Mouse (Mus musculus) heart, adult 2 months (tissue): ENCODE data around the gene Spta1. TPM values are rescaled to one million over a fixed set of nuclear protein-coding genes. Genes with fewer than 3 reads are reported as not detected.

ENCODE experiments used
- DNase-seq, 2 experiments: peaks; one replicate each; pipeline ENCODE4 v3.0.0; 2021
- H3K27ac ChIP-seq: fragments of 200-600 bp; 2 replicates; pipeline ENCODE4 v1.8.1; 2022
- H3K27me3 ChIP-seq: fragments of 200-500 bp; 2 replicates; pipeline ENCODE4 v1.6.1; 2012; ENCODE audit warnings: mild to moderate bottlenecking, low read length, inconsistent platforms, mixed read lengths; ENCODE audit not compliant: control insufficient read depth, insufficient read depth
- H3K36me3 ChIP-seq: fragments of 200-500 bp; 2 replicates; pipeline ENCODE4 v1.6.1; 2012; ENCODE audit warnings: low read length, inconsistent platforms; ENCODE audit not compliant: control insufficient read depth, insufficient read depth
- H3K4me1 ChIP-seq: fragments of 200-500 bp; 2 replicates; pipeline ENCODE4 v1.6.1; 2011; ENCODE audit warnings: low read length; ENCODE audit not compliant: control insufficient read depth, insufficient read depth
- H3K4me3 ChIP-seq: fragments of 200-600 bp; 2 replicates; pipeline ENCODE4 v1.8.1; 2022
- H3K79me2 ChIP-seq: fragments of 200-500 bp; replicated peaks from 2 replicates; pipeline ENCODE4 v1.6.1; 2012; ENCODE audit warnings: mild to moderate bottlenecking, inconsistent platforms, low read length, moderate library complexity, mixed read lengths; ENCODE audit not compliant: control insufficient read depth, insufficient read depth
- H3K9ac ChIP-seq: fragments of 200-500 bp; 2 replicates; pipeline ENCODE4 v1.6.1; 2012; ENCODE audit warnings: low read depth, mild to moderate bottlenecking, control low read depth, inconsistent platforms, low read length, mixed read lengths
- CTCF ChIP-seq: fragments of 200-600 bp; IDR thresholded peaks from 2 replicates; pipeline ENCODE4 v1.8.1; 2022; ENCODE audit warnings: antibody characterized with exemption, mild to moderate bottlenecking, moderate library complexity
- EP300 ChIP-seq: fragments of 200-500 bp; IDR thresholded peaks from 2 replicates; pipeline ENCODE4 v1.6.1; 2011; ENCODE audit warnings: low read depth, low read length, control low read depth; ENCODE audit not compliant: insufficient read depth
- POLR2A ChIP-seq: fragments of 200-500 bp; IDR thresholded peaks from 2 replicates; pipeline ENCODE4 v1.6.1; 2011; ENCODE audit warnings: mild to moderate bottlenecking, low read depth, low read length, control low read depth; ENCODE audit not compliant: insufficient read depth
- WGBS: fragments of 180-500 bp; shearing (Covaris S2); methylation state at CpG from one replicate; pipeline ENCODE4 v1.1.7; 2018; 5-methylcytosine and 5-hydroxymethylcytosine counted together
- intact Hi-C: fragments of 180-260 bp; cut with DNase I; formaldehyde crosslinking; loops from one replicate; pipeline ENCODE4 v1.15.1; 2025
- long read RNA-seq: library from polyadenylated mRNA; stranded (forward); transcript quantifications from one replicate; pipeline ENCODE4 v2.0.0, GENCODE M21; 2021
- polyA plus RNA-seq: library from polyadenylated mRNA; depleted of rRNA; stranded (reverse); fragments of >200 nt; gene quantifications from 2 replicates; pipeline ENCODE4 v1.2.3, GENCODE M21; 2012; rRNA removed
- total RNA-seq, 2 experiments: library from RNA; stranded (reverse); gene quantifications; 2 replicates each; pipeline ENCODE4 v1.2.3; 2021

Gene Spta1
- total RNA-seq: 10 to 100 TPM in 1 of 2 experiments, 1 to 10 TPM in 1; 7.6 to 12.1 TPM
- 2.2 and 2.3 TPM in 2 replicates for polyA plus RNA-seq
- long read RNA-seq, partial matches to known transcripts: 0 of 2 reads
- long read RNA-seq, other reads (novel, unspliced or antisense): 2 of 2 reads

GRCm38 (mm10) chr1:174172605-174173004, at the start of gene Spta1:
TSS of gene Spta1 (plus strand) at chr1:174172776.
- H3K27me3 ChIP-seq: no peaks in the 10 kb centered on the region
- DNase-seq: peak; percentile 17 to 22
- H3K36me3 ChIP-seq: no peaks in the 10 kb centered on the region; the same call in 1 of the 2 replicates
- H3K79me2 ChIP-seq: no peaks in the 10 kb centered on the region
- peak within 1 kb of the TSS; percentile 24 for H3K27ac ChIP-seq
- WGBS: 17% methylated on average over 3 of the region's 3 CpGs
- no peaks in the 10 kb centered on the region for H3K4me1 ChIP-seq
- H3K9ac ChIP-seq: no peak within 1 kb of the TSS
- H3K4me3 ChIP-seq: peak within 1 kb of the TSS; percentile 39
- TF ChIP-seq EP300: no peak
- intact Hi-C loops: no loop called here

GRCm38 (mm10) chr1:174131217-174131616, 41.4 kb upstream of the Spta1 start, which contains the start of gene Olfr424:
TSS of gene Olfr424 (plus strand) at chr1:174131517.
- TF ChIP-seq EP300 (no peak), CTCF (no peak)
- Histone ChIP-seq H3K27me3 (no peaks in the 10 kb centered on the region), H3K4me3 (no peak within 1 kb of the TSS), H3K27ac (no peak within 1 kb of the TSS), H3K36me3 (no peaks in the 10 kb centered on the region), H3K4me1 (no peaks in the 10 kb centered on the region), H3K79me2 (no peaks in the 10 kb centered on the region), H3K9ac (no peak within 1 kb of the TSS)
- WGBS: 78% methylated on average over 3 of the region's 3 CpGs
- intact Hi-C loops: no loop called here
- DNase-seq: no peak

DNA sequence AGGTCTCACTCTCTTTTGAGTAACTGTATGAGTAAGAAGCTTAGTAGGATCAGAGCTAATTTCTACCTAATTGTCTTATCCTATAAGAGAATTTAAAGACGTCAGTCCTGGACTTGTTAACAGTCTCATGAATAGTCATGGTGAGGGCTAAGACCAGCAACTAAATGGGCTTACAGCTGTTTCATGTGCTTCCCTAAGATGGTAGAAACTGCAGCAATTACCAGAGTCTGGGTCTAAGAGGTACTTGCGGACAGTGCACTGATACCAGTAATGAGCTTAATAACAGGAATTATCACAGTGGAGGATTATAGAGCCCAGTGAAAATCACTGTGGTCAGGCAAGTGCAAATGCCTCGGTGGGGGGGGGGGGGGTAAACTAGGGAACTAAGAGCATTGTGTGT, 40.6 kb upstream of the Spta1 start:
- no peaks in the 10 kb centered on the region for H3K79me2 ChIP-seq
- intact Hi-C loops: no loop called here
- no peaks in the 10 kb centered on the region for H3K36me3 ChIP-seq
- H3K9ac ChIP-seq: no peak overlapping the region
- H3K27ac ChIP-seq: no peak overlapping the region
- DNase-seq: no peak
- 83% methylated on average over 3 of the region's 3 CpGs for WGBS
- TF ChIP-seq POLR2A (no peak), EP300 (no peak), CTCF (no peak)
- H3K27me3 ChIP-seq: no peaks in the 10 kb centered on the region
- H3K4me1 ChIP-seq: no peaks in the 10 kb centered on the region
- no peak overlapping the region for H3K4me3 ChIP-seq

DNA sequence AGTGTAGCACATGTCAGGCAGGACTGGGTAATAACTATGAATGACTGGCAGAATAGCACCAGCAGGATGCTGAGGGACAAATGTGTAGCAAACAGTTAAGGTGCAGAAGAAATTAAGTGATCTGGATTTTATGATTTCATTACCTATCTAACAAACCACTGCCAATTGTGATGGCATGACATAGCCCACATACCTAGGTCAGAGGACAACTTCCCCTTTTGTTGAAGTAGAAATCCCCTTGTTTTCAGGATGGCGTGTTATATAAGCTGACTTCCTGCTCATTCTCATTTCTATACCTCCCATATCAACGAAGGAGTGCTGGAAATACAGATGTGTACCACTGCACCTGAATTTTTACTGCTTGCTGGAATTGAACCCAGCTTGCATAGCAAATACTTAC, 31.2 kb upstream of the Spta1 start:
- DNase-seq: no peak
- Histone ChIP-seq H3K36me3 (no peaks in the 10 kb centered on the region), H3K27me3 (no peaks in the 10 kb centered on the region), H3K4me1 (no peaks in the 10 kb centered on the region), H3K4me3 (no peak overlapping the region), H3K79me2 (no peaks in the 10 kb centered on the region), H3K27ac (no peak overlapping the region), H3K9ac (no peak overlapping the region)
- TF ChIP-seq CTCF (no peak), EP300 (no peak), POLR2A (no peak)
- 49% methylated on average over 2 of the region's 2 CpGs for WGBS
- intact Hi-C loops: no loop called here

DNA sequence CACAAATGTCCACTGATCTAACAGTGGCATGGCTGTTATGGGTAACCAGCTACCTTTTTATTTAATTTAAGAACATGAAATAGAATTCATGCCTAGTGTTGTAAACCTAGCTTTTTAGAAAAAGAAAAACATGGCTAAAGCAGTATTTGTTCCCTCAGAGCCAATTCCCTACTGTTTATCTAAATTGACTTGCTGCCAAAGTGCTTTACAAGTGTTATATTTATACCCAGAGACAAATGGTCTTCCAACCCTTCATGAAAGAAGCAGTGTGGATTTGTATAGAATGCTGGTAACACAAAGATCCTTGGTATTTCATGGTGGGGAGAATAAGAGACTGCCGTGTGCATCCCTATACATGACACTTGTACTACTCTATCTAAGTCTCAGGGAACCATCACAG, 25.9 kb upstream of the Spta1 start:
- TF ChIP-seq EP300 (no peak), POLR2A (no peak), CTCF (no peak)
- no peak overlapping the region for H3K27ac ChIP-seq
- no peak for DNase-seq
- H3K4me1 ChIP-seq: no peaks in the 10 kb centered on the region; the same call in 1 of the 2 replicates
- no peaks in the 10 kb centered on the region for H3K79me2 ChIP-seq
- intact Hi-C loops: no loop called here
- H3K4me3 ChIP-seq: no peak overlapping the region
- 33% methylated on average over 1 of the region's 1 CpGs for WGBS
- no peaks in the 10 kb centered on the region for H3K36me3 ChIP-seq
- no peaks in the 10 kb centered on the region for H3K27me3 ChIP-seq
- H3K9ac ChIP-seq: no peak overlapping the region

DNA sequence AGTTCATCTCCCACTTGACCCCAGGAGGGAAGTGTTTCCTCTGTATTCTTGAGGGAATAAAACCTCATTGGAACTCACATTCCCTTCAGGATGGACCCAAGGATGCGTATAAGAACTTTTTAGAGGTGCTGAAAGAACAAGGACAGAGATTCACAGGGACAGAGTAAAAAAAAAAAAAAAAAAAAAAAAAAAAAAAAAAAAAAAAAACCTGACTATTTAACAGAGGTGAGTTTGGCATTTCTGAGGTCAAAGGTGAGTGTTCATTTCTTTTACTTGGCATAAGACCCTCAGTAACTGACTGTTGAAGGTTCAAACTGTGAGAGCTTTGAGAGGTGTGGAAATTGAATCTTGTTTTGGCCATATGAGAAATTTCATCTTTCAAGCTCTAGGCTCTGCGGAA, 23.3 kb upstream of the Spta1 start:
- no peak overlapping the region for H3K9ac ChIP-seq
- no peak for DNase-seq
- no peak overlapping the region for H3K4me3 ChIP-seq
- H3K4me1 ChIP-seq: no peaks in the 10 kb centered on the region; the same call in 1 of the 2 replicates
- no peaks in the 10 kb centered on the region for H3K36me3 ChIP-seq
- no peak overlapping the region for H3K27ac ChIP-seq
- no peaks in the 10 kb centered on the region for H3K79me2 ChIP-seq
- WGBS: 72% methylated on average over 2 of the region's 2 CpGs
- TF ChIP-seq CTCF (no peak), EP300 (no peak), POLR2A (no peak)
- H3K27me3 ChIP-seq: no peaks in the 10 kb centered on the region
- intact Hi-C loops: no loop called here
